Mouse (Mus musculus): Measurements from ENCODE around the gene Jpt1. TPM values are rescaled to one million over a fixed set of nuclear protein-coding genes. Genes with fewer than 3 reads are reported as not detected.
A peak's percentile ranks its signal among the peaks of the same experiment; 100 is the strongest.
"Not testable (repeated sequence)": the region's sequence is repeated elsewhere in the genome, so short reads cannot be mapped to it uniquely, and the experiment has no call there.

The Jpt1 gene
- polyA plus RNA-seq, 1 experiment from 2014 or later: 472 TPM

- Histone ChIP-seq H3K27me3 (replicated peaks) (no peaks in the 10 kb centered on the region), H3K9me3 (no peaks in the 10 kb centered on the region), H3K9ac (no peak overlapping the region), H3K4me1 (no peaks in the 10 kb centered on the region; the same call in 1 of the 2 replicates), H3K27ac (no peak overlapping the region), H3K4me3 (replicated peaks) (no peak overlapping the region), H3K36me3 (0 out of 2 replicates have a peak, but pooled peaks cover 5% of the 10 kb centered on the region), H3K4me2 (no peak overlapping the region)
- no peak for ATAC-seq (ENCODE audit: insufficient read depth, low FRiP score, low read depth)
- 58% methylated on average over 12 of the region's 12 CpGs for WGBS
Observed at GRCm38 (mm10) chr11:115485155-115485554, 29.0 kb downstream of the Jpt1 start.

GRCm38 (mm10) chr11:115483726-115484125, 30.5 kb downstream of the Jpt1 start:
- Histone ChIP-seq H3K9ac (no peak overlapping the region), H3K27ac (no peak overlapping the region), H3K27me3 (replicated peaks) (no peaks in the 10 kb centered on the region), H3K4me3 (replicated peaks) (no peak overlapping the region), H3K9me3 (no peaks in the 10 kb centered on the region), H3K4me1 (no peaks in the 10 kb centered on the region), H3K36me3 (no peaks in the 10 kb centered on the region), H3K4me2 (no peak overlapping the region)
- no peak for ATAC-seq (ENCODE audit: insufficient read depth, low FRiP score, low read depth)
- 19% methylated on average over 6 of the region's 6 CpGs for WGBS

- Histone ChIP-seq H3K27me3 (replicated peaks) (no peaks in the 10 kb centered on the region), H3K4me3 (replicated peaks) (no peak overlapping the region), H3K9ac (no peak overlapping the region), H3K9me3 (no peaks in the 10 kb centered on the region), H3K4me2 (no peak overlapping the region), H3K27ac (no peak overlapping the region), H3K36me3 (no peaks in the 10 kb centered on the region), H3K4me1 (no peaks in the 10 kb centered on the region)
- no peak for ATAC-seq (ENCODE audit: insufficient read depth, low FRiP score, low read depth)
- 77% methylated on average over 11 of the region's 11 CpGs for WGBS
Observed at GRCm38 (mm10) chr11:115483278-115483677, 30.9 kb downstream of the Jpt1 start.

- H3K27ac ChIP-seq: no peak overlapping the region
- no peak for ATAC-seq (ENCODE audit: insufficient read depth, low FRiP score, low read depth)
- H3K9me3 ChIP-seq: no peaks in the 10 kb centered on the region
- H3K27me3 ChIP-seq (replicated peaks): no peaks in the 10 kb centered on the region
- H3K4me1 ChIP-seq: no peaks in the 10 kb centered on the region
- H3K4me2 ChIP-seq: no peak overlapping the region
- WGBS: 73% methylated on average over 6 of the region's 6 CpGs
- H3K9ac ChIP-seq: no peak overlapping the region
- H3K4me3 ChIP-seq (replicated peaks): no peak overlapping the region
- H3K36me3 ChIP-seq: no peaks in the 10 kb centered on the region
Observed at GRCm38 (mm10) chr11:115481553-115482259, 32.5 kb downstream of the Jpt1 start.

- Histone ChIP-seq H3K9me3 (no peaks in the 10 kb centered on the region), H3K27me3 (replicated peaks) (no peaks in the 10 kb centered on the region), H3K9ac (no peak overlapping the region), H3K27ac (no peak overlapping the region), H3K36me3 (no peaks in the 10 kb centered on the region), H3K4me2 (no peak overlapping the region), H3K4me3 (replicated peaks) (no peak overlapping the region), H3K4me1 (peaks cover 15% of the 10 kb centered on the region)
- 81% methylated on average over 9 of the region's 9 CpGs for WGBS
- ATAC-seq (ENCODE audit: insufficient read depth, low FRiP score, low read depth): no peak
Observed at GRCm38 (mm10) chr11:115478296-115478938, 35.8 kb downstream of the Jpt1 start.

- not testable (repeated sequence) for H3K4me3 ChIP-seq (replicated peaks); H3K36me3 ChIP-seq; H3K9me3 ChIP-seq; ATAC-seq (ENCODE audit: insufficient read depth, low FRiP score, low read depth); H3K27me3 ChIP-seq (replicated peaks); H3K9ac ChIP-seq; H3K27ac ChIP-seq
- Histone ChIP-seq H3K4me2 (0 out of 2 replicates have a peak overlapping the region, but pooled peaks have one; percentile 94), H3K4me1 (peaks cover 17% of the 10 kb centered on the region)
- 77% methylated on average over 7 of the region's 7 CpGs for WGBS
Observed at GRCm38 (mm10) chr11:115477388-115477787, 36.8 kb downstream of the Jpt1 start.

GRCm38 (mm10) chr11:115476630-115477029, 37.6 kb downstream of the Jpt1 start:
- WGBS: 81% methylated on average over 4 of the region's 4 CpGs

GRCm38 (mm10) chr11:115475758-115476237, 38.4 kb downstream of the Jpt1 start:
- peak overlapping the region; percentile 90 for H3K4me3 ChIP-seq (replicated peaks)
- H3K36me3 ChIP-seq: no peaks in the 10 kb centered on the region
- H3K4me1 ChIP-seq: peaks cover 17% of the 10 kb centered on the region
- ATAC-seq (ENCODE audit: insufficient read depth, low FRiP score, low read depth): peak; percentile 10
- no peaks in the 10 kb centered on the region for H3K27me3 ChIP-seq (replicated peaks)
- peak overlapping the region; percentile 94 for H3K4me2 ChIP-seq
- WGBS: 2% methylated on average over 28 of the region's 28 CpGs
- H3K9me3 ChIP-seq: no peaks in the 10 kb centered on the region
- peak overlapping the region; percentile 74 for H3K9ac ChIP-seq
- peak overlapping the region; percentile 44; the same call in 1 of the 2 replicates for H3K27ac ChIP-seq

More at GRCm38 (mm10) chr11:115476630-115477029, 37.6 kb downstream of the Jpt1 start:
- H3K4me1 ChIP-seq: peaks cover 17% of the 10 kb centered on the region
- not testable (repeated sequence) for H3K27me3 ChIP-seq (replicated peaks); H3K9ac ChIP-seq; H3K36me3 ChIP-seq; H3K9me3 ChIP-seq; ATAC-seq (ENCODE audit: insufficient read depth, low FRiP score, low read depth); H3K27ac ChIP-seq
- H3K4me3 ChIP-seq (replicated peaks): peak overlapping the region; percentile 90
- H3K4me2 ChIP-seq: peak overlapping the region; percentile 94

GRCm38 (mm10) chr11:115475025-115475757, 39.0 kb downstream of the Jpt1 start, which contains the start of gene Armc7:
Armc7 (plus strand) TSS chr11:115475667.
- H3K27ac ChIP-seq: peak within 1 kb of the TSS; percentile 70
- peak within 1 kb of the TSS; percentile 74 for H3K9ac ChIP-seq
- under 1% methylated on average over 26 of the region's 26 CpGs for WGBS
- H3K4me3 ChIP-seq (replicated peaks): peak within 1 kb of the TSS; percentile 90
- no peaks in the 10 kb centered on the region for H3K27me3 ChIP-seq (replicated peaks)
- peak within 1 kb of the TSS; percentile 94 for H3K4me2 ChIP-seq
- H3K36me3 ChIP-seq: no peaks in the 10 kb centered on the region
- peaks cover 17% of the 10 kb centered on the region for H3K4me1 ChIP-seq
- no peaks in the 10 kb centered on the region for H3K9me3 ChIP-seq
- ATAC-seq (ENCODE audit: insufficient read depth, low FRiP score, low read depth): peak; percentile 96

- no peaks in the 10 kb centered on the region for H3K36me3 ChIP-seq
- no peaks in the 10 kb centered on the region for H3K27me3 ChIP-seq (replicated peaks)
- H3K27ac ChIP-seq: peak overlapping the region; percentile 52; the same call in 1 of the 2 replicates
- no peak overlapping the region for H3K4me3 ChIP-seq (replicated peaks)
- whole genome bisulfite sequencing: 15% methylated on average over 15 of the region's 15 CpGs
- H3K9ac ChIP-seq: no peak overlapping the region
- peaks cover 17% of the 10 kb centered on the region for H3K4me1 ChIP-seq
- ATAC-seq (ENCODE audit: insufficient read depth, low FRiP score, low read depth): peak; percentile 20; the same call in 1 of the 2 replicates
- H3K9me3 ChIP-seq: no peaks in the 10 kb centered on the region
- H3K4me2 ChIP-seq: peak overlapping the region; percentile 26
Observed at GRCm38 (mm10) chr11:115473626-115474275, 40.4 kb downstream of the Jpt1 start.

- no peaks in the 10 kb centered on the region for H3K36me3 ChIP-seq
- H3K4me1 ChIP-seq: peaks cover 17% of the 10 kb centered on the region
- WGBS: 87% methylated on average over 7 of the region's 7 CpGs
- no peaks in the 10 kb centered on the region for H3K9me3 ChIP-seq
- no peak overlapping the region for H3K9ac ChIP-seq
- no peak overlapping the region for H3K27ac ChIP-seq
- ATAC-seq (ENCODE audit: insufficient read depth, low FRiP score, low read depth): no peak
- no peak overlapping the region for H3K4me3 ChIP-seq (replicated peaks)
- H3K4me2 ChIP-seq: no peak overlapping the region
- H3K27me3 ChIP-seq (replicated peaks): no peaks in the 10 kb centered on the region
Observed at GRCm38 (mm10) chr11:115472183-115472582, 42.0 kb downstream of the Jpt1 start.
